In genomic region chr11:22839456-22839855, GRCm38 (mm10) we compare ENCODE assay signal across 14 mouse cellular contexts.
"Had no signal": no experiment of that assay in that cellular context is flagged by ENCODE, and none has a peak within 500 bp of the region (broad histone marks: within the 10 kb centered on the region; RNA-seq: fewer than 3 reads in every experiment).

No protein-coding gene starts in this region.

- H3K27me3 ChIP-seq: kidney, embryonic 15.5 days; limb, embryonic 15.5 days; liver, embryonic 12.5 days; midbrain, embryonic 13.5 days; neural tube, embryonic 15.5 days; stomach, embryonic 15.5 days had no signal

- H3K4me2 ChIP-seq: kidney, embryonic 15.5 days; limb, embryonic 15.5 days; liver, embryonic 12.5 days; lung, embryonic 14.5 days; midbrain, embryonic 13.5 days; neural tube, embryonic 15.5 days; stomach, embryonic 15.5 days had no signal

- DNase-seq: layer of hippocampus, adult 9-11 months; layer of hippocampus, postnatal 36 days; lung, embryonic 14.5 days; lung, postnatal 10 days; lung, postnatal 4 days; thymus, postnatal 4 days had no signal

- H3K4me3 ChIP-seq: kidney, embryonic 15.5 days; limb, embryonic 15.5 days; liver, embryonic 12.5 days; midbrain, embryonic 13.5 days; myocyte; neural tube, embryonic 15.5 days; stomach, embryonic 15.5 days had no signal

- H3K9me3 ChIP-seq: kidney, embryonic 15.5 days; limb, embryonic 15.5 days; liver, embryonic 12.5 days; midbrain, embryonic 13.5 days; neural tube, embryonic 15.5 days; stomach, embryonic 15.5 days had no signal

- ATAC-seq: intestine, embryonic 16.5 days; liver, embryonic 12.5 days; midbrain, embryonic 13.5 days had no signal

- H3K4me1 ChIP-seq: limb, embryonic 15.5 days; midbrain, embryonic 13.5 days; neural tube, embryonic 15.5 days had no signal

- H3K9ac ChIP-seq: kidney, embryonic 15.5 days; limb, embryonic 15.5 days; liver, embryonic 12.5 days; lung, embryonic 14.5 days; midbrain, embryonic 13.5 days; neural tube, embryonic 15.5 days; stomach, embryonic 15.5 days had no signal

- H3K36me3 ChIP-seq: limb, embryonic 15.5 days; midbrain, embryonic 13.5 days; neural tube, embryonic 15.5 days had no signal

- H3K27ac ChIP-seq: kidney, embryonic 15.5 days; limb, embryonic 15.5 days; liver, embryonic 12.5 days; midbrain, embryonic 13.5 days; neural tube, embryonic 15.5 days; stomach, embryonic 15.5 days had no signal
